Mouse (Mus musculus): ENCODE results near the gene Mcrip2.

DNA sequence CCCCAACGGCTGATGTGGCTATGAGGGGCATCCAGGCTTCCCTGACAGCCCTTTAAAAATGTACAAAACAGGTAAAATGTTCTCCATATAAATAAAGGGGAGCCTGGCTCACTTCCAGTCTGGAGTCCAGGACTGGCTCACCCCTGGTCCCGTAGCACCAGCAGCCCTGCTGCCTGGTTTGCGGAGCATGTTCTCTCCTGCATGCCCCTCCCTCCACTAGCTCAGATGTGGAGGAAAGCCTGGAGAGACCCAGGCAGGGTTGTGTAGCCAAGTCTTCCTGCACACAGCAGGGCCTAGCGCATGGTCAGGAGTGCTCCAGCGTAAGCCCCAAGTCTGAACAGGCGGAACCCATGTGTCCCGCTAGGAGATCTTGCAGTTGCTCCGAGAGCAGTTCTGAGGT is 14.7 kb upstream of the Mcrip2 start:
- TF ChIP-seq CTCF (IDR thresholded peaks at IDR 0.05; ENCODE audit: extremely low read depth, insufficient read depth, insufficient read length, insufficient replicate concordance) = no peak
- TF ChIP-seq POLR2A (IDR thresholded peaks at IDR 0.05; ENCODE audit: low read depth, low read length) = no peak

Measured in spleen, adult 2 months (tissue).